Mouse (Mus musculus) embryo, embryonic 11.5 days (tissue): Measurements from ENCODE around the gene Rapgefl1.

Source experiments
- DNase-seq: peaks from one replicate; pipeline ENCODE4 v3.0.0-alpha.2; 2012; ENCODE audit warnings: low read depth, low spot score

Gene Rapgefl1

GRCm38 (mm10) chr11:98836651-98837141 lies at the start of gene Rapgefl1:
TSS of gene Rapgefl1 (plus strand) at chr11:98836785.
- peak; percentile 66 for DNase-seq

GRCm38 (mm10) chr11:98787229-98787628 lies 49.4 kb upstream of the Rapgefl1 start:
- no peak for DNase-seq

- no peak for DNase-seq
Measured at GRCm38 (mm10) chr11:98787691-98788090, 48.9 kb upstream of the Rapgefl1 start.

GRCm38 (mm10) chr11:98788139-98788538 lies 48.4 kb upstream of the Rapgefl1 start:
- no peak for DNase-seq

- DNase-seq = no peak
Measured at GRCm38 (mm10) chr11:98788550-98789218, 47.9 kb upstream of the Rapgefl1 start.

- DNase-seq = no peak
Measured at GRCm38 (mm10) chr11:98789219-98789807, 47.3 kb upstream of the Rapgefl1 start.

GRCm38 (mm10) chr11:98789824-98790223 lies 46.8 kb upstream of the Rapgefl1 start:
- DNase-seq = no peak

GRCm38 (mm10) chr11:98790631-98791205 lies 45.9 kb upstream of the Rapgefl1 start:
- no peak for DNase-seq

GRCm38 (mm10) chr11:98791448-98791847 lies 45.1 kb upstream of the Rapgefl1 start:
- DNase-seq = no peak

- no peak for DNase-seq
Measured at GRCm38 (mm10) chr11:98792081-98792480, 44.5 kb upstream of the Rapgefl1 start.

- DNase-seq = no peak
Measured at GRCm38 (mm10) chr11:98794469-98795014, 42.0 kb upstream of the Rapgefl1 start.

GRCm38 (mm10) chr11:98795015-98795713 lies 41.4 kb upstream of the Rapgefl1 start, which contains the start of gene Msl1:
TSS of gene Msl1 (plus strand) at chr11:98795516.
- DNase-seq = no peak

GRCm38 (mm10) chr11:98795714-98796514 lies 40.7 kb upstream of the Rapgefl1 start:
- no peak for DNase-seq

- DNase-seq = no peak
Measured at GRCm38 (mm10) chr11:98796515-98797216, 39.9 kb upstream of the Rapgefl1 start.

- DNase-seq = no peak
Measured at GRCm38 (mm10) chr11:98797306-98797705, 39.3 kb upstream of the Rapgefl1 start.

GRCm38 (mm10) chr11:98797909-98798308 lies 38.7 kb upstream of the Rapgefl1 start:
- no peak for DNase-seq

GRCm38 (mm10) chr11:98804605-98805004 lies 32.0 kb upstream of the Rapgefl1 start, which contains the start of gene Casc3:
TSS of gene Casc3 (plus strand) at chr11:98804905.
- no peak for DNase-seq

GRCm38 (mm10) chr11:98808417-98808816 lies 28.2 kb upstream of the Rapgefl1 start:
- no peak for DNase-seq

GRCm38 (mm10) chr11:98809457-98810290 lies 26.9 kb upstream of the Rapgefl1 start:
- DNase-seq = peak; percentile 99
